Mouse (Mus musculus) MEL (cell line): ENCODE results near the gene Iah1.

ENCODE experiments used
- E2F4 ChIP-seq: IDR thresholded peaks from 2 replicates; pipeline ENCODE4 v1.6.1; 2011; ENCODE audit warnings: low read depth, low read length, improper control_type of control experiment, borderline replicate concordance
- NRF1 ChIP-seq: IDR thresholded peaks from 2 replicates; pipeline ENCODE4 v1.6.1; 2014; ENCODE audit warnings: low read depth, mild to moderate bottlenecking, inconsistent platforms, low read length, improper control_type of control experiment, moderate library complexity; ENCODE audit not compliant: poor library complexity, insufficient read depth, severe bottlenecking

DNA sequence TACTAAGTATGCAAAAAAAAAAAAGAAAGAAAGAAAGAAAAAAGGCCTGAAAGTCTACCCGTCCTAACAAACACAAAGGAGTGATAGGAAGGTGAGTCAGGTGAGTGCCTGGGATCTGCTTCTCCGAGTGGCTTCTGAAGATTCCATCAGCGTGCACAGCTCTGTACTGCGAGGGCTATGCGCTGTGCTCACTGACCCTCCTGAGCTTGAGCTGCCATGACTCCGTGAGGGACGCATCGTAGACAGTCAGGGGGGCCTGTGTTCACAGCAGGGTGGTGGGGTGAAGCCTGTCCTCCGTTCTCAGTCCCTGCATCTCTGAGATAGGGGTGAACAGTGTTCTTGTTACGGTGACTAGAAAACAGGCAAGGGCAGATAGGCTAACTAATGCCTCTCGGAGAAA lies 17.3 kb upstream of the Iah1 start:
- TF ChIP-seq NRF1: no peak
- TF ChIP-seq E2F4: no peak
